Mouse (Mus musculus) heart, postnatal 0 days (tissue): ENCODE measurements around the gene Rps6kb1.

Experiments used
- CTCF ChIP-seq: IDR thresholded peaks from 2 replicates; pipeline ENCODE4 v1.5.1; 2016; ENCODE audit warnings: antibody characterized with exemption, control low read depth, low read depth
- EP300 ChIP-seq: IDR thresholded peaks from 2 replicates; pipeline ENCODE4 v1.6.1; 2016; ENCODE audit warnings: antibody characterized with exemption, low read depth

DNA sequence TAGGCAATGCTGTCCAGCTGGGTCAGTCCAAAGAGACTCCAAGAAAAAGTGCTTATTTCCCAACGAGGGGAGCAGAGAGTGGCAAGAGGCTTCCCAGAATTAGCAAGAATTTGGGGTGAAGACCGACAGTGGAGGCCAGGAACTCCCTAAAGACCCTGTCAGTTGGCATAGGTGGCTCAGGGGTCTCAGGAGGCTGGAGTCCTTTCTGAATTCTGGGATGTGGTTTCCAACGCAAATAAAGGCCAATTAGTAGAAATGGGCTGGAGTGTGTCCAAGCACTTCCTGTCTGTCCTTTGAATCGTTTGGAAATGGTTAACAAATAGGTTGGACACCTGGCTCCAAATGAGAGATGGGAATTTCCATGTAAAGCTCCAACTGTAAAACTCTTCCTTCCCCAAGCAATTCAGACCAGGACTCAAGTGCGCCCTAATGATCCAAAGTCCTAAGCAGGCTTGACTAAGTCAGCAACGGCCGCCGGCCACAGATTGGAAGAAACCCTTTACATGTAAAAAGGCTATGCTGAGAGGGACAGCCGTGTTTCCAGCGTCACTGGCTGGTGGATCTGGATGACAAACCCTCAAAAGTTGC lies 35.2 kb upstream of the Rps6kb1 start:
- TF ChIP-seq CTCF (no peak), EP300 (no peak)
